Mouse (Mus musculus): ENCODE measurements around the gene Ascl4.

Gene Ascl4

GRCm38 (mm10) chr10:85927676-85928445 lies at the start of gene Ascl4:
Gene Ascl4, plus strand, starts transcription at chr10:85927681.
- peak; percentile 39 for DNase-seq

GRCm38 (mm10) chr10:85879886-85880486 lies 47.5 kb upstream of the Ascl4 start:
- no peak for DNase-seq

- DNase-seq, result peak; percentile 99
Measured at GRCm38 (mm10) chr10:85916498-85917309, 10.8 kb upstream of the Ascl4 start, which contains the start of gene Prdm4. Gene Prdm4, minus strand, starts transcription at chr10:85917142.

- peak; percentile 91 for DNase-seq
Measured at GRCm38 (mm10) chr10:85928499-85929207, 1.2 kb downstream of the Ascl4 start.

- peak; percentile 6 for DNase-seq
Measured at GRCm38 (mm10) chr10:85929208-85929591, 1.7 kb downstream of the Ascl4 start.

GRCm38 (mm10) chr10:85929962-85930361 lies 2.5 kb downstream of the Ascl4 start:
- no peak for DNase-seq

- DNase-seq, result no peak
Measured at GRCm38 (mm10) chr10:85936280-85936965, 8.9 kb downstream of the Ascl4 start.

GRCm38 (mm10) chr10:85948483-85949196 lies 21.2 kb downstream of the Ascl4 start:
- no peak for DNase-seq

GRCm38 (mm10) chr10:85951765-85952443 lies 24.4 kb downstream of the Ascl4 start:
- DNase-seq, result no peak

GRCm38 (mm10) chr10:85953401-85953800 lies 25.9 kb downstream of the Ascl4 start:
- DNase-seq, result no peak

GRCm38 (mm10) chr10:85954429-85954828 lies 26.9 kb downstream of the Ascl4 start:
- no peak for DNase-seq

- no peak for DNase-seq
Measured at GRCm38 (mm10) chr10:85956871-85957419, 29.5 kb downstream of the Ascl4 start.

GRCm38 (mm10) chr10:85957464-85957950 lies 30.0 kb downstream of the Ascl4 start, which contains the start of gene Rtcb:
Gene Rtcb, minus strand, starts transcription at chr10:85957823.
- peak; percentile 95 for DNase-seq

GRCm38 (mm10) chr10:85962897-85963296 lies 35.4 kb downstream of the Ascl4 start:
- no peak for DNase-seq

- no peak for DNase-seq
Measured at GRCm38 (mm10) chr10:85964316-85964715, 36.8 kb downstream of the Ascl4 start.

- DNase-seq, result no peak
Measured at GRCm38 (mm10) chr10:85966476-85966875, 39.0 kb downstream of the Ascl4 start.

GRCm38 (mm10) chr10:85967411-85968156 lies 40.1 kb downstream of the Ascl4 start:
- no peak for DNase-seq

GRCm38 (mm10) chr10:85968157-85968634 lies 40.7 kb downstream of the Ascl4 start:
- peak; percentile 81 for DNase-seq

- no peak for DNase-seq
Measured at GRCm38 (mm10) chr10:85968731-85969130, 41.2 kb downstream of the Ascl4 start.

Measured in embryo, embryonic 11 days (tissue).